Mouse (Mus musculus) erythroblast, embryonic 14.5 days (primary cell): ENCODE measurements around the gene Pmis2. TPM values are rescaled to one million over a fixed set of nuclear protein-coding genes. Genes with fewer than 3 reads are reported as not detected.
A peak's percentile ranks its signal among the peaks of the same experiment; 100 is the strongest.

Experiments
- H3K27me3 ChIP-seq: 2 replicates; pipeline ENCODE4 v1.6.1; 2012; ENCODE audit warnings: inconsistent platforms; ENCODE audit not compliant: control insufficient read depth
- H3K36me3 ChIP-seq: 2 replicates; pipeline ENCODE4 v1.6.1; 2012; ENCODE audit warnings: mild to moderate bottlenecking, inconsistent platforms; ENCODE audit not compliant: control insufficient read depth
- H3K4me1 ChIP-seq: 2 replicates; pipeline ENCODE4 v1.6.1; 2012; ENCODE audit warnings: inconsistent platforms; ENCODE audit not compliant: control insufficient read depth
- H3K4me3 ChIP-seq: replicated peaks from 2 replicates; pipeline ENCODE3; 2012; ENCODE audit warnings: moderate library complexity, mild to moderate bottlenecking, inconsistent platforms
- H3K9me3 ChIP-seq: 2 replicates; pipeline ENCODE4 v1.6.1; 2012; ENCODE audit warnings: low read length, inconsistent platforms, mixed read lengths; ENCODE audit not compliant: control insufficient read depth
- GATA1 ChIP-seq: IDR thresholded peaks from 2 replicates; pipeline ENCODE4 v1.6.1; 2012; ENCODE audit warnings: low read length, inconsistent platforms, mixed read lengths
- TAL1 ChIP-seq: IDR thresholded peaks from 3 replicates; pipeline ENCODE4 v1.6.1; 2012; ENCODE audit warnings: low read length, inconsistent platforms, mixed read lengths
- polyA plus RNA-seq: library from polyadenylated mRNA; stranded (reverse); fragments of >175 nt; gene quantifications from 2 replicates; pipeline ENCODE4 v1.2.3, GENCODE M21; 2012

Pmis2 gene
- polyA plus RNA-seq: not detected in 2 replicates

GRCm38 (mm10) chr7:30671480-30671879, at the start of gene Pmis2:
Gene Pmis2 (minus strand): TSS chr7:30671605.
- Histone ChIP-seq H3K36me3 (no peaks in the 10 kb centered on the region), H3K4me1 (no peaks in the 10 kb centered on the region), H3K4me3 (no peak within 1 kb of the TSS), H3K9me3 (no peaks in the 10 kb centered on the region), H3K27me3 (peaks cover 8% of the 10 kb centered on the region)
- TF ChIP-seq GATA1 (no peak), TAL1 (no peak)

GRCm38 (mm10) chr7:30719669-30720068, 48.3 kb upstream of the Pmis2 start:
- peaks cover 20% of the 10 kb centered on the region for H3K4me1 ChIP-seq
- no peaks in the 10 kb centered on the region for H3K36me3 ChIP-seq
- TF ChIP-seq GATA1 (no peak), TAL1 (no peak)
- no peak overlapping the region for H3K4me3 ChIP-seq
- H3K27me3 ChIP-seq: peaks cover 30% of the 10 kb centered on the region
- H3K9me3 ChIP-seq: no peaks in the 10 kb centered on the region

GRCm38 (mm10) chr7:30717716-30718046, 46.3 kb upstream of the Pmis2 start:
- no peaks in the 10 kb centered on the region for H3K36me3 ChIP-seq
- peaks cover 35% of the 10 kb centered on the region for H3K27me3 ChIP-seq
- TF ChIP-seq GATA1 (no peak), TAL1 (no peak)
- peaks cover 20% of the 10 kb centered on the region for H3K4me1 ChIP-seq
- no peaks in the 10 kb centered on the region for H3K9me3 ChIP-seq
- peak overlapping the region; percentile 58 for H3K4me3 ChIP-seq

- H3K4me1 ChIP-seq: peaks cover 22% of the 10 kb centered on the region
- peak overlapping the region; percentile 58 for H3K4me3 ChIP-seq
- no peaks in the 10 kb centered on the region for H3K9me3 ChIP-seq
- no peaks in the 10 kb centered on the region for H3K36me3 ChIP-seq
- TF ChIP-seq TAL1: no peak
- TF ChIP-seq GATA1: no peak
- peaks cover 35% of the 10 kb centered on the region for H3K27me3 ChIP-seq
Measured at GRCm38 (mm10) chr7:30717006-30717715, 45.8 kb upstream of the Pmis2 start.

- no peak for TF ChIP-seq TAL1
- TF ChIP-seq GATA1: no peak
- H3K4me1 ChIP-seq: peaks cover 21% of the 10 kb centered on the region
- H3K27me3 ChIP-seq: peaks cover 27% of the 10 kb centered on the region
- H3K4me3 ChIP-seq: no peak within 1 kb of the TSS
- H3K9me3 ChIP-seq: no peaks in the 10 kb centered on the region
- no peaks in the 10 kb centered on the region for H3K36me3 ChIP-seq
Measured at GRCm38 (mm10) chr7:30711942-30712341, 40.5 kb upstream of the Pmis2 start, which contains the start of gene Atp4a. Gene Atp4a (plus strand): TSS chr7:30712209.

GRCm38 (mm10) chr7:30707441-30707840, 36.0 kb upstream of the Pmis2 start:
- H3K4me3 ChIP-seq: no peak overlapping the region
- H3K4me1 ChIP-seq: peaks cover 29% of the 10 kb centered on the region
- TF ChIP-seq GATA1 (no peak), TAL1 (no peak)
- H3K36me3 ChIP-seq: no peaks in the 10 kb centered on the region
- H3K27me3 ChIP-seq: no peaks in the 10 kb centered on the region
- H3K9me3 ChIP-seq: no peaks in the 10 kb centered on the region

GRCm38 (mm10) chr7:30706214-30706882, 34.9 kb upstream of the Pmis2 start:
- TF ChIP-seq TAL1: no peak
- no peak for TF ChIP-seq GATA1
- H3K27me3 ChIP-seq: no peaks in the 10 kb centered on the region
- no peaks in the 10 kb centered on the region for H3K36me3 ChIP-seq
- no peaks in the 10 kb centered on the region for H3K9me3 ChIP-seq
- no peak overlapping the region for H3K4me3 ChIP-seq
- peaks cover 18% of the 10 kb centered on the region for H3K4me1 ChIP-seq

GRCm38 (mm10) chr7:30698589-30698988, 27.2 kb upstream of the Pmis2 start, which contains the start of gene 2200002J24Rik:
Gene 2200002J24Rik (plus strand): TSS chr7:30698926.
- H3K4me3 ChIP-seq: no peak within 1 kb of the TSS
- peaks cover 4% of the 10 kb centered on the region for H3K4me1 ChIP-seq
- H3K9me3 ChIP-seq: no peaks in the 10 kb centered on the region
- TF ChIP-seq GATA1 (no peak), TAL1 (no peak)
- no peaks in the 10 kb centered on the region for H3K36me3 ChIP-seq
- H3K27me3 ChIP-seq: no peaks in the 10 kb centered on the region

- TF ChIP-seq GATA1 (no peak), TAL1 (no peak)
- Histone ChIP-seq H3K36me3 (no peaks in the 10 kb centered on the region), H3K4me3 (no peak overlapping the region), H3K4me1 (peaks cover 4% of the 10 kb centered on the region), H3K9me3 (no peaks in the 10 kb centered on the region), H3K27me3 (no peaks in the 10 kb centered on the region)
Measured at GRCm38 (mm10) chr7:30698101-30698500, 26.7 kb upstream of the Pmis2 start.
